Mouse (Mus musculus): Measurements from ENCODE around the gene Il17ra. TPM values are rescaled to one million over a fixed set of nuclear protein-coding genes. Genes with fewer than 3 reads are reported as not detected.

The Il17ra gene
- polyA plus RNA-seq (2014; fragmentation: Nextera tagmentation; extraction: Ambion mirVana): 2.7 and 3.2 TPM in 2 replicates

DNA sequence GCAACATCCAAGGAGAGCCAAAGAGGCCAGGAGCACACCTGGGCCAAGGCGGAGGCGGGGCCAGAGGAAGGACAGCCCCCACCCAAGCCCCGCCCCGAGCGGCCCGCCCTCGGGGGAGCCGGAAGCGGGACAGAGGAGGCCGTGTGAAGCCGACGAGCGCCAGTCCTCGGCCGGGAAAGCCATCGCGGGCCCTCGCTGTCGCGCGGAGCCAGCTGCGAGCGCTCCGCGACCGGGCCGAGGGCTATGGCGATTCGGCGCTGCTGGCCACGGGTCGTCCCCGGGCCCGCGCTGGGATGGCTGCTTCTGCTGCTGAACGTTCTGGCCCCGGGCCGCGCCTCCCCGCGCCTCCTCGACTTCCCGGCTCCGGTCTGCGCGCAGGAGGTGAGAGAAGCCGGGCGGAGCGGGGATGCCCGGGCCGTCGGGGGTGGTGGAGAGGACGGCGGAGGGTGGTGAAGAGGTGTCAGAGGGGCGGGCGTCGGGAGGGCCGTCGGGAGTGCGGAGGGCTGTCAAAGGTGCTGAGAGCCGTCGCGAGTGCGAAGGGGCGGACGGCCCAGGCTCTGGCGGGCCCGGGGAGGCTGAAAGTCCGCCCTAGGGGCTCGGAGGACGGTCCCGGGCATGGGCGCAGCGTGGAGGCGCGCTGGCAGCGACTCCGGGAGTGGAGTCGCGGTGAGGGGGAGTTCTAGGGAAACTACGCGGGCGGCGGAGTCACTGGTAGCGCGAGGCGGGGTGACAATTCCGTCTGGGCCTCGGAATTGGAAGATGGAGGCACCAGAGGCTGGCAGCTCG is at the start of gene Il17ra:
Gene Il17ra, plus strand, starts transcription at position 162 of the 786 bp plus-strand sequence.
- H3K4me3 ChIP-seq (ENCODE audit: low read depth, low read length): peak within 1 kb of the TSS; percentile 61
- ATAC-seq (ENCODE audit: insufficient number of reproducible peaks, insufficient read depth, low FRiP score, low read depth): peak; percentile 91
- H3K4me1 ChIP-seq (ENCODE audit: control insufficient read depth, insufficient read depth, low read length): peaks cover 13% of the 10 kb centered on the region; the same call in 1 of the 2 replicates
- peak within 1 kb of the TSS; percentile 45; the same call in 1 of the 2 replicates for H3K9ac ChIP-seq (replicated peaks; ENCODE audit: low read depth, low read length)
- H3K36me3 ChIP-seq (ENCODE audit: control insufficient read depth, insufficient read depth, low read length): no peaks in the 10 kb centered on the region
- H3K27me3 ChIP-seq (ENCODE audit: control insufficient read depth, insufficient read depth, low read length): peaks cover 8% of the 10 kb centered on the region; the same call in 1 of the 2 replicates
- H3K9me3 ChIP-seq (ENCODE audit: control insufficient read depth, low read depth, low read length): no peaks in the 10 kb centered on the region
- no peak within 1 kb of the TSS for H3K27ac ChIP-seq (ENCODE audit: low read length)
- peak within 1 kb of the TSS; percentile 69 for H3K4me2 ChIP-seq (replicated peaks; ENCODE audit: low read depth, low read length)
- WGBS: 1% methylated on average over 90 of the region's 90 CpGs

- Histone ChIP-seq H3K27me3 (ENCODE audit: control insufficient read depth, insufficient read depth, low read length) (no peaks in the 10 kb centered on the region), H3K4me3 (ENCODE audit: low read depth, low read length) (no peak overlapping the region), H3K4me1 (ENCODE audit: control insufficient read depth, insufficient read depth, low read length) (no peaks in the 10 kb centered on the region), H3K9me3 (ENCODE audit: control insufficient read depth, low read depth, low read length) (no peaks in the 10 kb centered on the region), H3K9ac (replicated peaks; ENCODE audit: low read depth, low read length) (no peak overlapping the region), H3K4me2 (replicated peaks; ENCODE audit: low read depth, low read length) (no peak overlapping the region), H3K27ac (ENCODE audit: low read length) (no peak overlapping the region), H3K36me3 (ENCODE audit: control insufficient read depth, insufficient read depth, low read length) (peaks cover 39% of the 10 kb centered on the region)
- ATAC-seq (ENCODE audit: insufficient number of reproducible peaks, insufficient read depth, low FRiP score, low read depth): no peak
- 84% methylated on average over 3 of the region's 3 CpGs for WGBS
Measured at GRCm38 (mm10) chr6:120438161-120438560, 24.9 kb upstream of the Il17ra start.

- no peak overlapping the region for H3K4me2 ChIP-seq (replicated peaks; ENCODE audit: low read depth, low read length)
- no peaks in the 10 kb centered on the region for H3K4me1 ChIP-seq (ENCODE audit: control insufficient read depth, insufficient read depth, low read length)
- no peaks in the 10 kb centered on the region for H3K9me3 ChIP-seq (ENCODE audit: control insufficient read depth, low read depth, low read length)
- no peak overlapping the region for H3K9ac ChIP-seq (replicated peaks; ENCODE audit: low read depth, low read length)
- H3K36me3 ChIP-seq (ENCODE audit: control insufficient read depth, insufficient read depth, low read length): peaks cover 28% of the 10 kb centered on the region
- no peak overlapping the region for H3K27ac ChIP-seq (ENCODE audit: low read length)
- WGBS: 79% methylated on average over 4 of the region's 4 CpGs
- no peak overlapping the region for H3K4me3 ChIP-seq (ENCODE audit: low read depth, low read length)
- ATAC-seq (ENCODE audit: insufficient number of reproducible peaks, insufficient read depth, low FRiP score, low read depth): no peak
- no peaks in the 10 kb centered on the region for H3K27me3 ChIP-seq (ENCODE audit: control insufficient read depth, insufficient read depth, low read length)
Measured at GRCm38 (mm10) chr6:120442171-120442749, 20.8 kb upstream of the Il17ra start.

GRCm38 (mm10) chr6:120443363-120444355 is 19.4 kb upstream of the Il17ra start:
- Histone ChIP-seq H3K9me3 (ENCODE audit: control insufficient read depth, low read depth, low read length) (no peaks in the 10 kb centered on the region), H3K27ac (ENCODE audit: low read length) (no peak overlapping the region), H3K9ac (replicated peaks; ENCODE audit: low read depth, low read length) (no peak overlapping the region), H3K4me1 (ENCODE audit: control insufficient read depth, insufficient read depth, low read length) (no peaks in the 10 kb centered on the region), H3K4me2 (replicated peaks; ENCODE audit: low read depth, low read length) (no peak overlapping the region), H3K27me3 (ENCODE audit: control insufficient read depth, insufficient read depth, low read length) (no peaks in the 10 kb centered on the region), H3K4me3 (ENCODE audit: low read depth, low read length) (no peak overlapping the region), H3K36me3 (ENCODE audit: control insufficient read depth, insufficient read depth, low read length) (peaks cover 18% of the 10 kb centered on the region)
- ATAC-seq (ENCODE audit: insufficient number of reproducible peaks, insufficient read depth, low FRiP score, low read depth): no peak
- 86% methylated on average over 14 of the region's 14 CpGs for WGBS

DNA sequence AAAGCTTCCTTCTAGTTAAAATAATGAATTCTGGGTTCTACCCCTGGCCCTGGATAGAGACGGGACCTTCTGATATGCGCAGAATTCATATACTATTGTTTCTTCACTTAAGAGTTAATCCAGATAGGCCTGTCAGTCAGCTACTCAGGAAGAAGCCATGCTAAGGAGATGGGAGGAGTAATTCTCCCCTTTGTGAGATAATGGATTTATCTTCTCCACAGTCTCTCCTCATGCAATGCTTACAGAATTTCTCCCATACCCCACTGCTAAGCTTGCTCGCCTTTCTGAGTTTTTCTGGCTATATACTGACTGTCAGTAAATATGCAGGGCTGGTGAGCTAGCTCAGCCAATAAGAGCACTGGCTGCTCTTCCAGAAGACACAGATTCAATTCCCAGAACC is 12.8 kb upstream of the Il17ra start:
- no peak overlapping the region for H3K9ac ChIP-seq (replicated peaks; ENCODE audit: low read depth, low read length)
- no peaks in the 10 kb centered on the region for H3K4me1 ChIP-seq (ENCODE audit: control insufficient read depth, insufficient read depth, low read length)
- no peak for ATAC-seq (ENCODE audit: insufficient number of reproducible peaks, insufficient read depth, low FRiP score, low read depth)
- H3K36me3 ChIP-seq (ENCODE audit: control insufficient read depth, insufficient read depth, low read length): no peaks in the 10 kb centered on the region
- no peaks in the 10 kb centered on the region for H3K9me3 ChIP-seq (ENCODE audit: control insufficient read depth, low read depth, low read length)
- WGBS: 81% methylated on average over 3 of the region's 3 CpGs
- no peak overlapping the region for H3K27ac ChIP-seq (ENCODE audit: low read length)
- no peak overlapping the region for H3K4me3 ChIP-seq (ENCODE audit: low read depth, low read length)
- no peak overlapping the region for H3K4me2 ChIP-seq (replicated peaks; ENCODE audit: low read depth, low read length)
- no peaks in the 10 kb centered on the region for H3K27me3 ChIP-seq (ENCODE audit: control insufficient read depth, insufficient read depth, low read length)

- Histone ChIP-seq H3K4me2 (replicated peaks; ENCODE audit: low read depth, low read length) (no peak overlapping the region), H3K36me3 (ENCODE audit: control insufficient read depth, insufficient read depth, low read length) (no peaks in the 10 kb centered on the region), H3K27ac (ENCODE audit: low read length) (no peak overlapping the region), H3K4me3 (ENCODE audit: low read depth, low read length) (no peak overlapping the region), H3K27me3 (ENCODE audit: control insufficient read depth, insufficient read depth, low read length) (no peaks in the 10 kb centered on the region), H3K9me3 (ENCODE audit: control insufficient read depth, low read depth, low read length) (no peaks in the 10 kb centered on the region), H3K9ac (replicated peaks; ENCODE audit: low read depth, low read length) (no peak overlapping the region), H3K4me1 (ENCODE audit: control insufficient read depth, insufficient read depth, low read length) (no peaks in the 10 kb centered on the region)
- 83% methylated on average over 11 of the region's 11 CpGs for WGBS
- ATAC-seq (ENCODE audit: insufficient number of reproducible peaks, insufficient read depth, low FRiP score, low read depth): no peak
Measured at GRCm38 (mm10) chr6:120452384-120453102, 10.5 kb upstream of the Il17ra start.

- H3K4me3 ChIP-seq (ENCODE audit: low read depth, low read length): no peak overlapping the region
- H3K9ac ChIP-seq (replicated peaks; ENCODE audit: low read depth, low read length): no peak overlapping the region
- no peaks in the 10 kb centered on the region for H3K9me3 ChIP-seq (ENCODE audit: control insufficient read depth, low read depth, low read length)
- H3K4me1 ChIP-seq (ENCODE audit: control insufficient read depth, insufficient read depth, low read length): no peaks in the 10 kb centered on the region
- H3K27me3 ChIP-seq (ENCODE audit: control insufficient read depth, insufficient read depth, low read length): no peaks in the 10 kb centered on the region
- ATAC-seq (ENCODE audit: insufficient number of reproducible peaks, insufficient read depth, low FRiP score, low read depth): no peak
- no peak overlapping the region for H3K4me2 ChIP-seq (replicated peaks; ENCODE audit: low read depth, low read length)
- no peak overlapping the region for H3K27ac ChIP-seq (ENCODE audit: low read length)
- H3K36me3 ChIP-seq (ENCODE audit: control insufficient read depth, insufficient read depth, low read length): no peaks in the 10 kb centered on the region
- 79% methylated on average over 5 of the region's 5 CpGs for WGBS
Measured at GRCm38 (mm10) chr6:120453103-120453445, 10.0 kb upstream of the Il17ra start.

- Histone ChIP-seq H3K27me3 (ENCODE audit: control insufficient read depth, insufficient read depth, low read length) (no peaks in the 10 kb centered on the region), H3K4me3 (ENCODE audit: low read depth, low read length) (no peak overlapping the region), H3K4me1 (ENCODE audit: control insufficient read depth, insufficient read depth, low read length) (no peaks in the 10 kb centered on the region), H3K9me3 (ENCODE audit: control insufficient read depth, low read depth, low read length) (no peaks in the 10 kb centered on the region), H3K4me2 (replicated peaks; ENCODE audit: low read depth, low read length) (no peak overlapping the region), H3K36me3 (ENCODE audit: control insufficient read depth, insufficient read depth, low read length) (no peaks in the 10 kb centered on the region), H3K9ac (replicated peaks; ENCODE audit: low read depth, low read length) (no peak overlapping the region), H3K27ac (ENCODE audit: low read length) (no peak overlapping the region)
- ATAC-seq (ENCODE audit: insufficient number of reproducible peaks, insufficient read depth, low FRiP score, low read depth): no peak
- 91% methylated on average over 3 of the region's 3 CpGs for WGBS
Measured at GRCm38 (mm10) chr6:120453556-120453955, 9.5 kb upstream of the Il17ra start.
